Mouse (Mus musculus): Measurements from ENCODE around the gene Gm28038.

Gm28038 gene

GRCm38 (mm10) chr2:30280743-30281142 is at the start of gene Gm28038:
Gm28038 (plus strand) TSS chr2:30281043.
- DNase-seq (ENCODE audit: low spot score in 2 of 2): no peak

DNA sequence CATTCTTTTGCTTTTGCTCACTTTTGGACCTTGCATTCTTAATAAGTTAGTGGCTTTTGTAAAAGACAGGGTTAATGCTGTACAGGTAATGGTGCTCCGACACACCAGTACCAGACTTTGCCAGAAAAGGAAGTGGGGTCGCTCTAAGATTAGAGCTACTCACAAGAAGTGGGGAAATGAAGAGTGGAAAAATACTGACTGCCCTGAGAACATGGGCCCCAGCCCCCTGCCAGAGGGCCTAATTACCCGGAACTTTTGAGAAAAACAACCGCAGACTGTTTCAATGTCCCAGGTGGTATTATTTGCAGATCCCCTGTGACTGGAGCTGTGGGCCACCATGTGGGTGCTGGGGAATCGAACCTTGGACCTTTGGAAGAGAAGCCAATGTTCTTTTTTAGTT is 45.2 kb upstream of the Gm28038 start:
- DNase-seq (ENCODE audit: low spot score in 2 of 2): no peak

- no peak for DNase-seq (ENCODE audit: low spot score in 2 of 2)
Observed at GRCm38 (mm10) chr2:30236426-30237198, 44.2 kb upstream of the Gm28038 start.

- DNase-seq (ENCODE audit: low spot score in 2 of 2): peak; percentile 100
Observed at GRCm38 (mm10) chr2:30237199-30237880, 43.5 kb upstream of the Gm28038 start, which contains the start of gene Lrrc8a. Lrrc8a (plus strand) TSS chr2:30237715.

DNA sequence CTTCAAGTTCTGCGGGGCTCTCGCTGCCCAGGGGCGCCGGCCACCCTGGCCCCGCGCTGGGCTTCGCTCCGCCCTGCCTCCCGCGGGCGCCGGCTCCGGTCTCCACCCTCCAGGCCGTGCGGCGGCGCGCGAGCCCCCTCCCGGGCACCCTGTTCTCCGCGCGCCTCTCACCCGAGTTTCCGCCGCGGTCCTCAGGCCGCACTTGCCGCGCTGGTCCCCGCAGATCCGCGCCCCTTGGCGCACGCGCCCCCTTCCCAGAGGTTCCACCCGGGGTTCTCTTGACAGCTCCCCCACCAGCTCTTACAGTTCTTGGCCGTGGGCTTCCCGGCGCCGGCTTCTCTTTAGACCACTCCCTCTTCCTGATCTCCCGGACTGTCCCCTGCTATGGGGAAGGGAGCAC is 43.0 kb upstream of the Gm28038 start:
- peak; percentile 68 to 73 for DNase-seq (ENCODE audit: low spot score in 2 of 2)

DNA sequence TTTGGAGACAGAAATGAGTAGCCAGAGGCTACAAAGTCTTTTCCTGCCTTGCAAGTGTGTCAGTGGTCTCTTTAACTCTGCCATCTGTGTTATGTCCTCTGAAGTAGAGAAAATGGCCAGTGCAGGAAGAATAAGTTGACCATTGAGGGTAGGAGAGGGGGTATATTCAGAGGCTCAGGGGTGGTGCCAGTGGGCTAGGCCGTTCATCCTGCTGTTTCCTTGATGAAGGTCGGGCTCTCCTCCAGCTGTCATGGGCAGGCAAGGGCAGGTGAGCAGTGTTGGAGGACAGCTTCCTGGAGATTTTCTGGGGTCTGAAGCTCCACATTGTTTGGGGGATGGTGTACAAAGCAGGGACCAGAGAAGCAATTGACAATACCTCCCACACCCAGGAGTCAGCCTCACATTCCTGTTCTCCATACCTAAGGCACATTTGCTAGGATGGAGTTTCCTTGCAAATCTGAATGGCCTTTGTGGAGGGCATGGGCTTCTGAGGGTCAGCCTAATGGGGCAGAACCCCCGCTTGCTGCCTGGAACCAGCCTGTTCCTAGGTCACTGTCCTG is 41.9 kb upstream of the Gm28038 start:
- no peak for DNase-seq (ENCODE audit: low spot score in 2 of 2)

DNA sequence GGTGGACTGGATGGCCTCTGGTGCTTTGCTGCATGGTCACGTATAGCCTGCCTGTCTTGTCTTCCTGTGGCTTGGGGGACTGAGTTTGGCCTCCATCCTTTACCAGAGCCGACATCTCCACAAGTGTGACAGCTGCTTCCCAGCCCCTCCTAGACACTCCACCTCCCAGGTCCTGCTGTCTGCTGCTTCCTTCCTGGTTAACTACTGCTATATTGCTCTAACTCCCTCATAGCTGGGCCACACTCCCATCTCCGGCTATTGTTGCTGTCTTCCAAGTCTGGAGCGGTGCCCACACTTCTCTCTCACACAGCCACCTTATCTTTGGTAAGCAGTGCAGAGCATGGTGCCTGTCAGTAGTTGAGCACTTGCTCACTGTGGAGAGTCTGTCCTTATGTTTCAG is 41.1 kb upstream of the Gm28038 start:
- no peak for DNase-seq (ENCODE audit: low spot score in 2 of 2)

DNA sequence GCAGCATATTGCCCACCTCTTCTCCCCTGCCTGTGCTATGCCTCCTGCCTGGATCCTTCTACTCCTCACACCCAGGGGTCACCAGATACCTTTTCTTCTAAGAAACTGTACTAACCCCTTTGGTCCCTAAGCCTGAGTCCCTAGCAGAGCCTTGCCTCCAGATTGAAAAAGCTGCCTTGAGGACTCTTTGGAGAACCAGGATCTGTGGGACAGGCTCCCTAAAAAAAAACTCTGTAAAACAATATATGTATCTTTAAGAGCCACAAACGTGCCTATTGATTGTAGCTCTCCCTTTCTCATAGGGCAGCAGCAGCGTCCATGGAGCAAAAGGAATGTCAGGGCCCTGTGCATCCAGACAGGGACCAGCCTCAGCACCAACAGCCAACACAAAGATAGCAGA is 40.6 kb upstream of the Gm28038 start, which contains the start of gene Gm28035:
TSS of gene Gm28035 (plus strand) at position 301 of the 400 bp plus-strand sequence.
- DNase-seq (ENCODE audit: low spot score in 2 of 2): no peak

GRCm38 (mm10) chr2:30242509-30242908 is 38.3 kb upstream of the Gm28038 start:
- DNase-seq (ENCODE audit: low spot score in 2 of 2): no peak

DNA sequence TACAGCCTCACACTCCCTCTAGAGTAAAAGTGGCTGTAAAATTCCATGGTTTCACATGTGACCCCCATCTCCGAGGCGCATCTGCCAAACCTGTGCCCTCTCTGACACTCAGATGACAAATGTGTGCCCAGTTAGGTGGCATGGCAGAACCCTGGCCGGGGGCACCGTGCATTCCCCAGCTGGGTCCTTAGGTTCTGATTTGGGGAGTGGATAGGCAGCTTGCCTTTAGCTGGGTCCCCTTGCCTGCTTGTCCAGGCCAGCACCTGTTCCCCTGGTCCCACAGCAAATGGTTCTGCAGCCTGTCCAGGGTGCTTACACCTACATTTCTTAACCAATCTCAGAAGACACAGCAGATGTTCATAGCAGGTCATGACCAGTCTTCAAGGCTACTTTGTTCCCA is 37.5 kb upstream of the Gm28038 start:
- DNase-seq (ENCODE audit: low spot score in 2 of 2): no peak

DNA sequence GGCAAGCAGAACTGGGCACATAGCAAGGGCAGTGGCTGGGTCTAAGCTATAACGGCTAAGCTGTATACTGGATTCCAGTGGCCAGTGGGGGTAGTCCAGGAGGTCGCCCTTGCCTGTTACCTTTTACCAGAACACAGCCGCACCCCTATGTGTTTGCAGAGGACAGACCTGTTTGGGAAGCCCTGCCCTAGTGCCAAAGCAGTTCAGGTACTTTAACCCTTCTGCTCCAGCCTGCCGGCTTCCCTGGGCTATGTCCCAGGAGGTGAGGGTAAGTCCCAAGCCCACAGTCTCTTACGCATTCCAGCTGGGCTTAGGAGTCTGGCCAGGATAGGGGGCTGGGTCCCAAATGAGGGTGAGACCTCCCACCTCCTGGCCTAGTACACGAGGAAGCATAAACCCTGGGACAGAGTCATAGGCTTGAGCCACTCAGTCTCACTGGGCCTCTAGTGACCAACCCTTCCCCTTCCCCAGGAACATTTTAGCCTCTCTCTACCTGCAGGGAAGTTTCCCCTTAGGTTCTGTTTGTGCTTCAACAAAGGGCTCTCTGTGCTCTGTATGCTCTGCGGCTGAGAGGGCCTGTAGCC is 36.2 kb upstream of the Gm28038 start:
- DNase-seq (ENCODE audit: low spot score in 2 of 2): no peak

GRCm38 (mm10) chr2:30247036-30247435 is 33.8 kb upstream of the Gm28038 start:
- DNase-seq (ENCODE audit: low spot score in 2 of 2): no peak

GRCm38 (mm10) chr2:30247681-30248080 is 33.2 kb upstream of the Gm28038 start:
- no peak for DNase-seq (ENCODE audit: low spot score in 2 of 2)

DNA sequence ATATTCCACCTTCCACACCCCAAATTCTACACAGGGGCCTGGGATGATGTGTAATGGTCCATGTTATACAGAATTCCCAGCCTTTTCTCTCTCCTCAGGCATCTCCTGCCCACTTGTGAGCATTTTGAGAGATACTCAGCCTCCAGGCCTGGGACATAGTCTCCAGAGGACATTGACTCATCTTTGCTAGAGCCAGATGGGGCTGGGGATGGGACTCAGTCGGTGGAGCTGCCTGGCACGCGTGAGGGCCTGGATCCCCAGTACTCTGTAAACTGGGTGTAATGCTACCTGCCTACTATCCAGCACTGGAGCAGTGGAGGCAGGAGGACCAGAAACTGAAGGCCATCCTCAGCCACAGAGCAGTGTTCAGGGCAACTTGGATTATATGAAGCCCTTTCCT is 31.7 kb upstream of the Gm28038 start:
- DNase-seq (ENCODE audit: low spot score in 2 of 2): no peak

DNA sequence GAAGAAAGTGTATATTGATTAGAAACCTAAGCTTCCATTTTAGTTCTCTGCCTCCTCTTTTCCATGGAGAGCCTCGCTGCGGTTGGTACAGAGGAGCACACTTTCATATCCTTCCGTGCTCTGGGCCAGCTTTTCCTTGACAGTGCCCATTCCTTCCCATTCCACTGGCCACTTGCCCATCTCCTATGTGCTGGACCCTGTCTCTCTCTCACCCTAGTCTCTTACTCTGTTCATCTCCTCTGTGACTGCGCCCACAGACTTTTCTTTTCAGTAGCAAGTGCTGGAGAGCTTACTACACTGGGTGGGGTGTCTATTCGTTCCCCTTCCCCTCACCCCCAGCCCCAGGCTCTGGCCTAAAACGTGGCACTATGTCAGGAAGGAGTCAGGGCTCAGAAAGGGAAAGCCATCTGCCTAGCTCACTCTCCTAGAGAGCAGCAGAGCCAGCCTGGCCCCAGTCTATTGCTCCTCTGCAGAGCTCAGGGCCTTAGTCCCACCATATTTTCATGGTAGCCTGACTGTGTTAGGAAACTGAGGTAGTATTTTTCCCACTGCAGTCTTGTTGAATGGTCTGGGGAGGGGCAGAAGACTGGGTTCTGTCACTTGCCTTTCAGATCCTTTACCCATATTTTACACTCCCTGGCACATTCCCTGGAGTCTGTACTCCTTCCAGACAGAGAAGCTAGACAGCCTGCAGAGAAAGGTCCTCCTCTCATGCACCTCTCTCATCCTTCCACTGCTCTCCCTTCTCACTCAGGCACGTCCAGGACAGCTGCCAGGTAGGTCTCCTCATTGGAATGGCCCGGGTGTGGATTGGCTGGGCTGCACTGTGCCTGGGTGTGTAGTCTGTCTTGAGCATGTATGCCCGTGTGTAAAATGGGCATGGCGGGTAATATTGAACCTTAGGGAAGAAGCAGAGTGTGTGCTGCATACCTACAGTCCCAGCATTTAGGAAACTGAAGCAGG is 30.4 kb upstream of the Gm28038 start:
- DNase-seq (ENCODE audit: low spot score in 2 of 2): no peak

- DNase-seq (ENCODE audit: low spot score in 2 of 2): peak in 1 of 2 experiments; percentile 42
Observed at GRCm38 (mm10) chr2:30251417-30252104, 29.3 kb upstream of the Gm28038 start.

DNA sequence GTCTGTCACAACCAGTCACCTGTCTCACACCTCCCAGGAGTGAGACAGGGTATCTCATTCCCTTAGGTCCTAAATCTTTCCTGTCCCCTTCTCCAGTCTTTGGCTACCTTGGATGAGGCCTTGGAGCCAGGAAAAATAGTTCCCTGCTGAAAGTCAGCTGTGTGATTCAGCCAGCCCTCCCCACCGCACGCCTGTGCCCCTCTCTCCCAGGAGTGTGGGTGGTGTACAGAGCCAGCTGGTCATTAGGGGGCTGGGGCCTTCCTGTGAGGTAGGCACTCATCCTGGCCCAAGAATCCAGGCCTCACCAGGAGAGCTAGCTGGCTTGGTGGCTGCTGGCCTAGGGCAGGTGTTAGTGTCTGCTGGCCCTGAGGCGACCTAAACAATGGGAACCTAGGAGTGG is 28.3 kb upstream of the Gm28038 start:
- no peak for DNase-seq (ENCODE audit: low spot score in 2 of 2)

- no peak for DNase-seq (ENCODE audit: low spot score in 2 of 2)
Observed at GRCm38 (mm10) chr2:30253809-30254208, 27.0 kb upstream of the Gm28038 start.

GRCm38 (mm10) chr2:30255631-30256395 is 25.0 kb upstream of the Gm28038 start:
- no peak for DNase-seq (ENCODE audit: low spot score in 2 of 2)
